Mouse (Mus musculus): Measurements from ENCODE around the gene Hydin.

The Hydin gene

GRCm38 (mm10) chr8:110630079-110630478, 363.3 kb downstream of the Hydin start:
- no peak for DNase-seq (ENCODE audit: low read depth in 1 of 2, low spot score in 2 of 2)

- DNase-seq (ENCODE audit: low read depth in 1 of 2, low spot score in 2 of 2) = no peak
Observed at GRCm38 (mm10) chr8:110630571-110631071, 363.8 kb downstream of the Hydin start.

- no peak for DNase-seq (ENCODE audit: low read depth in 1 of 2, low spot score in 2 of 2)
Observed at GRCm38 (mm10) chr8:110631201-110631600, 364.4 kb downstream of the Hydin start.

GRCm38 (mm10) chr8:110633814-110634213, 367.0 kb downstream of the Hydin start:
- DNase-seq (ENCODE audit: low read depth in 1 of 2, low spot score in 2 of 2) = no peak

GRCm38 (mm10) chr8:110636182-110636581, 369.4 kb downstream of the Hydin start:
- DNase-seq (ENCODE audit: low read depth in 1 of 2, low spot score in 2 of 2) = no peak

GRCm38 (mm10) chr8:110642331-110642730, 375.6 kb downstream of the Hydin start:
- no peak for DNase-seq (ENCODE audit: low read depth in 1 of 2, low spot score in 2 of 2)

- DNase-seq (ENCODE audit: low read depth in 1 of 2, low spot score in 2 of 2) = no peak
Observed at GRCm38 (mm10) chr8:110643177-110643576, 376.4 kb downstream of the Hydin start.

GRCm38 (mm10) chr8:110644422-110644821, 377.6 kb downstream of the Hydin start:
- DNase-seq (ENCODE audit: low read depth in 1 of 2, low spot score in 2 of 2) = no peak

GRCm38 (mm10) chr8:110644901-110645300, 378.1 kb downstream of the Hydin start:
- DNase-seq (ENCODE audit: low read depth in 1 of 2, low spot score in 2 of 2) = no peak

GRCm38 (mm10) chr8:110645340-110645739, 378.6 kb downstream of the Hydin start:
- no peak for DNase-seq (ENCODE audit: low read depth in 1 of 2, low spot score in 2 of 2)

- DNase-seq (ENCODE audit: low read depth in 1 of 2, low spot score in 2 of 2) = no peak
Observed at GRCm38 (mm10) chr8:110646064-110646463, 379.3 kb downstream of the Hydin start.

GRCm38 (mm10) chr8:110648577-110648976, 381.8 kb downstream of the Hydin start:
- no peak for DNase-seq (ENCODE audit: low read depth in 1 of 2, low spot score in 2 of 2)

GRCm38 (mm10) chr8:110649286-110649685, 382.5 kb downstream of the Hydin start:
- no peak for DNase-seq (ENCODE audit: low read depth in 1 of 2, low spot score in 2 of 2)

- no peak for DNase-seq (ENCODE audit: low read depth in 1 of 2, low spot score in 2 of 2)
Observed at GRCm38 (mm10) chr8:110650838-110651237, 384.1 kb downstream of the Hydin start.

GRCm38 (mm10) chr8:110651847-110652246, 385.1 kb downstream of the Hydin start:
- no peak for DNase-seq (ENCODE audit: low read depth in 1 of 2, low spot score in 2 of 2)

- no peak for DNase-seq (ENCODE audit: low read depth in 1 of 2, low spot score in 2 of 2)
Observed at GRCm38 (mm10) chr8:110654075-110655060, 387.6 kb downstream of the Hydin start.

- DNase-seq (ENCODE audit: low read depth in 1 of 2, low spot score in 2 of 2) = no peak
Observed at GRCm38 (mm10) chr8:110655827-110656226, 389.1 kb downstream of the Hydin start.

- no peak for DNase-seq (ENCODE audit: low read depth in 1 of 2, low spot score in 2 of 2)
Observed at GRCm38 (mm10) chr8:110657661-110658060, 390.9 kb downstream of the Hydin start.

All from monocyte, adult 2 months (primary cell).